9 mouse cellular contexts compared by ENCODE assay signal in genomic region chr7:39487854-39488205, GRCm38 (mm10). TPM values are rescaled to one million over a fixed set of nuclear protein-coding genes. Genes with fewer than 3 reads are reported as not detected.
DNase-seq lines count a peak whose midpoint lies in the region; ATAC-seq and TF ChIP-seq lines count a peak whose summit lies in the region.
"Had no signal": no experiment of that assay in that cellular context is flagged by ENCODE, and none has a peak within 500 bp of the region (broad histone marks: within the 10 kb centered on the region; RNA-seq: fewer than 3 reads in every experiment).

No protein-coding gene starts in this region.

- no peak for DNase-seq in cerebellum, adult 2 months
- no peak for DNase-seq in cerebellum, adult 18-20 months
- DNase-seq in lung, postnatal 0 days (ENCODE audit: low spot score): no peak
- DNase-seq in lung, adult 18-20 months: no peak
- DNase-seq in liver, embryonic 11.5 days (ENCODE audit: low spot score): no peak
- DNase-seq in left cerebral cortex, adult 11 months (ENCODE audit: low spot score): no peak
- DNase-seq in layer of hippocampus, adult 18-20 months (ENCODE audit: low spot score in 2 of 2): no peak
- DNase-seq: spleen, adult 18-20 months had no signal

- no peaks in the 10 kb centered on the region for H3K36me3 ChIP-seq in lung, postnatal 0 days (ENCODE audit: insufficient read depth, low read length)
- no peaks in the 10 kb centered on the region for H3K36me3 ChIP-seq in liver, embryonic 11.5 days (ENCODE audit: control insufficient read depth, insufficient read depth, low read length)
- H3K36me3 ChIP-seq in stomach, embryonic 16.5 days (ENCODE audit: control insufficient read depth, insufficient read depth, low read length): no peaks in the 10 kb centered on the region

- no peak overlapping the region for H3K9ac ChIP-seq in lung, postnatal 0 days (replicated peaks; ENCODE audit: low read depth)
- H3K9ac ChIP-seq in liver, embryonic 11.5 days (ENCODE audit: low read depth, low read length): no peak overlapping the region
- peak overlapping the region; percentile 71 for H3K9ac ChIP-seq in stomach, embryonic 16.5 days (ENCODE audit: low read length)

- 0 out of 2 replicates have a peak overlapping the region, but pooled peaks have one; percentile 57 for H3K27ac ChIP-seq in cerebellum, adult 2 months (ENCODE audit: insufficient read depth, low read length)
- H3K27ac ChIP-seq in lung, postnatal 0 days (ENCODE audit: low read length): no peak overlapping the region
- no peak overlapping the region for H3K27ac ChIP-seq in liver, embryonic 11.5 days (ENCODE audit: low read depth, low read length)
- no peak overlapping the region for H3K27ac ChIP-seq in stomach, embryonic 16.5 days (ENCODE audit: low read length)

- ATAC-seq in lung, postnatal 0 days: no peak
- no peak for ATAC-seq in liver, embryonic 11.5 days (replicated peaks; ENCODE audit: low FRiP score)
- no peak for ATAC-seq in stomach, embryonic 16.5 days (ENCODE audit: insufficient read depth, low FRiP score)

- TF ChIP-seq CTCF in cerebellum, adult 2 months (IDR thresholded peaks at IDR 0.05; ENCODE audit: borderline replicate concordance, insufficient read depth, low read depth, low read length): no peak
- no peak for TF ChIP-seq CTCF in lung, postnatal 0 days (IDR thresholded peaks at IDR 0.05)

- H3K4me1 ChIP-seq in cerebellum, adult 2 months (ENCODE audit: control insufficient read depth, insufficient read depth, low read length): no peaks in the 10 kb centered on the region
- no peaks in the 10 kb centered on the region for H3K4me1 ChIP-seq in lung, postnatal 0 days (ENCODE audit: insufficient read depth, low read depth, low read length)
- H3K4me1 ChIP-seq in liver, embryonic 11.5 days (replicated peaks; ENCODE audit: control insufficient read depth, insufficient read depth, low read length): no peaks in the 10 kb centered on the region
- no peaks in the 10 kb centered on the region for H3K4me1 ChIP-seq in stomach, embryonic 16.5 days (ENCODE audit: control insufficient read depth, insufficient read depth, low read length)

- no peak for TF ChIP-seq POLR2A in cerebellum, adult 2 months (IDR thresholded peaks at IDR 0.05; ENCODE audit: borderline replicate concordance, insufficient read depth, low read length)

- peak overlapping the region; percentile 83 for H3K4me3 ChIP-seq in cerebellum, adult 2 months (replicated peaks; ENCODE audit: insufficient read depth, low read depth, low read length)
- peak overlapping the region; percentile 37 for H3K4me3 ChIP-seq in lung, postnatal 0 days (ENCODE audit: low read depth, low read length)
- peak overlapping the region; percentile 45; the same call in 1 of the 2 replicates for H3K4me3 ChIP-seq in liver, embryonic 11.5 days (ENCODE audit: low read depth, low read length)
- peak overlapping the region; percentile 53 for H3K4me3 ChIP-seq in stomach, embryonic 16.5 days (replicated peaks; ENCODE audit: low read length)

- WGBS in cerebellum, adult 2 months: 30% methylated on average over 9 of the region's 9 CpGs
- WGBS in lung, postnatal 0 days: 44% methylated on average over 9 of the region's 9 CpGs
- WGBS in liver, embryonic 11.5 days: 47% methylated on average over 9 of the region's 9 CpGs
- WGBS in stomach, embryonic 16.5 days: 43% methylated on average over 9 of the region's 9 CpGs

- H3K9me3 ChIP-seq in lung, postnatal 0 days (ENCODE audit: low read length): no peaks in the 10 kb centered on the region
- no peaks in the 10 kb centered on the region for H3K9me3 ChIP-seq in liver, embryonic 11.5 days (ENCODE audit: control insufficient read depth, low read length)
- no peaks in the 10 kb centered on the region for H3K9me3 ChIP-seq in stomach, embryonic 16.5 days (replicated peaks; ENCODE audit: control insufficient read depth, low read length)

- TF ChIP-seq EP300 in lung, postnatal 0 days (IDR thresholded peaks at IDR 0.05): no peak

- peak overlapping the region; percentile 65 for H3K4me2 ChIP-seq in lung, postnatal 0 days (replicated peaks; ENCODE audit: low read depth, low read length)
- peak overlapping the region; percentile 66 for H3K4me2 ChIP-seq in liver, embryonic 11.5 days
- H3K4me2 ChIP-seq in stomach, embryonic 16.5 days (ENCODE audit: low read depth, low read length): peak overlapping the region; percentile 71

- no peaks in the 10 kb centered on the region for H3K27me3 ChIP-seq in cerebellum, adult 2 months (ENCODE audit: control insufficient read depth, insufficient read depth, low read length)
- no peaks in the 10 kb centered on the region for H3K27me3 ChIP-seq in lung, postnatal 0 days (replicated peaks; ENCODE audit: insufficient read depth, low read length)
- no peaks in the 10 kb centered on the region for H3K27me3 ChIP-seq in liver, embryonic 11.5 days (replicated peaks; ENCODE audit: control insufficient read depth, insufficient read depth, low read length)
- no peaks in the 10 kb centered on the region for H3K27me3 ChIP-seq in stomach, embryonic 16.5 days (ENCODE audit: control insufficient read depth, insufficient read depth, low read length)

RNA-seq across cellular contexts. Expression of gene Zfp619, which starts 29.7 kb away (rescaled TPM):
- polyA plus RNA-seq in cerebellum, adult 2 months (2012; rRNA removed): 2.6 and 2.7 TPM in 2 replicates
- polyA plus RNA-seq in lung, postnatal 0 days (2015; fragmentation: Nextera tagmentation; extraction: Ambion mirVana): 0.81 and 0.91 TPM in 2 replicates
- polyA plus RNA-seq in liver, embryonic 11.5 days (2014; fragmentation: Nextera tagmentation; extraction: Ambion mirVana): 0.83 and 1.2 TPM in 2 replicates
- polyA plus RNA-seq in stomach, embryonic 16.5 days (2015; fragmentation: Nextera tagmentation; extraction: Ambion mirVana): 1.3 and 1.7 TPM in 2 replicates
- 1 to 10 TPM; 3.2 to 3.6 TPM for total RNA-seq in layer of hippocampus, adult 18-20 months (2021)
